Mouse (Mus musculus) brain, embryonic 14.5 days (tissue): Measurements from ENCODE around the gene Smarce1.

Experiments
- CTCF ChIP-seq: fragments of 200-500 bp; IDR thresholded peaks from 2 replicates; pipeline ENCODE4 v1.5.1; 2012; ENCODE audit warnings: inconsistent platforms, mild to moderate bottlenecking, moderate library complexity, borderline replicate concordance; ENCODE audit not compliant: insufficient read depth, insufficient read length; ENCODE audit errors: extremely low read depth
- POLR2A ChIP-seq: fragments of 200-500 bp; IDR thresholded peaks from 2 replicates; pipeline ENCODE4 v1.6.1; 2012; ENCODE audit warnings: mild to moderate bottlenecking, inconsistent platforms, borderline replicate concordance; ENCODE audit not compliant: poor library complexity, insufficient read depth, insufficient read length, severe bottlenecking; ENCODE audit errors: extremely low read depth

GRCm38 (mm10) chr11:99243200-99243819 is 12.5 kb upstream of the Smarce1 start:
- TF ChIP-seq CTCF (no peak), POLR2A (no peak)
